Mouse (Mus musculus) heart, postnatal 0 days (tissue): ENCODE data around the gene Gm49601. TPM values are rescaled to one million over a fixed set of nuclear protein-coding genes. Genes with fewer than 3 reads are reported as not detected.

Source experiments
- ATAC-seq: fragments of 200-750 bp; cut with Nextera tagmentation; 2 replicates; pipeline ENCODE4 v1.8.0; 2017; ENCODE audit warnings: low read depth, moderate number of reproducible peaks, moderate library complexity; ENCODE audit not compliant: insufficient read depth
- DNase-seq: peaks from one replicate; pipeline ENCODE4 v3.0.0-alpha.2; 2016; ENCODE audit warnings: low spot score
- H3K27ac ChIP-seq: fragments of 300-500 bp; sonication (generic); 2 replicates; pipeline ENCODE4 v1.5.1; 2014; ENCODE audit warnings: low read depth, mild to moderate bottlenecking
- H3K27me3 ChIP-seq: fragments of 300-500 bp; sonication (generic); 2 replicates; pipeline ENCODE4 v1.6.1; 2014; ENCODE audit warnings: low read length, mixed read lengths; ENCODE audit not compliant: control insufficient read depth, insufficient read depth
- H3K36me3 ChIP-seq: fragments of 300-500 bp; sonication (generic); replicated peaks from 2 replicates; pipeline ENCODE4 v1.6.1; 2014; ENCODE audit warnings: low read length, mixed read lengths; ENCODE audit not compliant: control insufficient read depth, insufficient read depth
- H3K4me1 ChIP-seq: fragments of 300-500 bp; sonication (generic); 2 replicates; pipeline ENCODE4 v1.6.1; 2014; ENCODE audit warnings: antibody characterized with exemption; ENCODE audit not compliant: control insufficient read depth, insufficient read depth
- H3K4me2 ChIP-seq: fragments of 300-500 bp; sonication (generic); 2 replicates; pipeline ENCODE4 v1.6.1; 2014; ENCODE audit warnings: low read depth, mild to moderate bottlenecking, low read length, moderate library complexity
- H3K4me3 ChIP-seq: fragments of 300-500 bp; sonication (generic); 2 replicates; pipeline ENCODE4 v1.5.1; 2014; ENCODE audit warnings: low read depth, low read length
- H3K9ac ChIP-seq: fragments of 300-500 bp; sonication (generic); replicated peaks from 2 replicates; pipeline ENCODE4 v1.6.1; 2014; ENCODE audit warnings: low read depth, low read length, mixed read lengths
- H3K9me3 ChIP-seq: fragments of 300-500 bp; sonication (generic); replicated peaks from 2 replicates; pipeline ENCODE4 v1.6.1; 2016; ENCODE audit warnings: low read length; ENCODE audit not compliant: control insufficient read depth
- CTCF ChIP-seq: IDR thresholded peaks from 2 replicates; pipeline ENCODE4 v1.5.1; 2016; ENCODE audit warnings: antibody characterized with exemption, control low read depth, low read depth
- EP300 ChIP-seq: IDR thresholded peaks from 2 replicates; pipeline ENCODE4 v1.6.1; 2016; ENCODE audit warnings: antibody characterized with exemption, low read depth
- WGBS: fragments of 180-500 bp; shearing (Covaris S2); extraction: QIAGEN DNeasy Blood & Tissue Kit; methylation state at CpG from one replicate; pipeline ENCODE4 v1.1.7; 2014; 5-methylcytosine and 5-hydroxymethylcytosine counted together
- polyA plus RNA-seq: library from polyadenylated mRNA; unstranded; fragments of >200 nt; fragmentation: Nextera tagmentation; extraction: Ambion mirVana; gene quantifications from 2 replicates; pipeline ENCODE4 v1.2.1, GENCODE M21; 2015
- total RNA-seq: library from RNA; depleted of rRNA; stranded (reverse); fragments of >200 nt; gene quantifications from 2 replicates; pipeline ENCODE4 v1.2.3, GENCODE M21; 2014; ENCODE audit warnings: low replicate concordance

The Gm49601 gene
- total and polyA plus RNA-seq, 2 experiments from 2014 or later, result 0.34 TPM; not detected in 1

- WGBS, result 2% methylated on average over 27 of the region's 27 CpGs
- TF ChIP-seq CTCF (peak; percentile 96), EP300 (no peak)
- peak; percentile 47 for ATAC-seq
- peak; percentile 68 for DNase-seq
- Histone ChIP-seq H3K9ac (no peak overlapping the region), H3K9me3 (no peaks in the 10 kb centered on the region), H3K27me3 (peaks cover 72% of the 10 kb centered on the region), H3K4me2 (peak overlapping the region; percentile 34; the same call in 1 of the 2 replicates), H3K4me1 (0 out of 2 replicates have a peak, but pooled peaks cover 5% of the 10 kb centered on the region), H3K27ac (no peak overlapping the region), H3K4me3 (no peak overlapping the region), H3K36me3 (no peaks in the 10 kb centered on the region)
These were observed 8.7 kb downstream of the Gm49601 start for GRCm38 (mm10) chr16:18617370-18618065.

- Histone ChIP-seq H3K27me3 (peaks cover 30% of the 10 kb centered on the region), H3K9ac (no peak overlapping the region), H3K4me2 (no peak overlapping the region), H3K4me1 (no peaks in the 10 kb centered on the region), H3K27ac (no peak overlapping the region), H3K9me3 (no peaks in the 10 kb centered on the region), H3K36me3 (no peaks in the 10 kb centered on the region), H3K4me3 (no peak overlapping the region)
- TF ChIP-seq EP300 (no peak), CTCF (no peak)
- 84% methylated on average over 3 of the region's 3 CpGs for WGBS
- no peak for ATAC-seq
- no peak for DNase-seq
These were observed 12.9 kb downstream of the Gm49601 start for GRCm38 (mm10) chr16:18613301-18613700.

- no peaks in the 10 kb centered on the region for H3K9me3 ChIP-seq
- H3K4me2 ChIP-seq, result no peak overlapping the region
- ATAC-seq (no peak), DNase-seq (no peak)
- H3K27ac ChIP-seq, result no peak overlapping the region
- no peak overlapping the region for H3K4me3 ChIP-seq
- H3K27me3 ChIP-seq, result peaks cover 17% of the 10 kb centered on the region; the same call in 1 of the 2 replicates
- no peaks in the 10 kb centered on the region for H3K4me1 ChIP-seq
- H3K36me3 ChIP-seq, result no peaks in the 10 kb centered on the region
- H3K9ac ChIP-seq, result no peak overlapping the region
- TF ChIP-seq EP300 (no peak), CTCF (no peak)
- WGBS, result 45% methylated on average over 13 of the region's 13 CpGs
These were observed 14.5 kb downstream of the Gm49601 start for GRCm38 (mm10) chr16:18611752-18612151.

- Histone ChIP-seq H3K27ac (no peak overlapping the region), H3K36me3 (no peaks in the 10 kb centered on the region), H3K27me3 (no peaks in the 10 kb centered on the region; the same call in 1 of the 2 replicates), H3K9ac (no peak overlapping the region), H3K4me3 (no peak overlapping the region), H3K4me1 (peaks cover 12% of the 10 kb centered on the region; the same call in 1 of the 2 replicates), H3K9me3 (no peaks in the 10 kb centered on the region), H3K4me2 (no peak overlapping the region)
- ATAC-seq, result no peak
- WGBS, result 73% methylated on average over 2 of the region's 2 CpGs
- TF ChIP-seq EP300 (no peak), CTCF (no peak)
- DNase-seq, result no peak
These were observed 17.1 kb downstream of the Gm49601 start for GRCm38 (mm10) chr16:18609099-18609498.

GRCm38 (mm10) chr16:18608226-18608625 is 18.0 kb downstream of the Gm49601 start:
- H3K4me2 ChIP-seq, result no peak overlapping the region
- no peak overlapping the region for H3K9ac ChIP-seq
- ATAC-seq (no peak), DNase-seq (no peak)
- no peaks in the 10 kb centered on the region for H3K36me3 ChIP-seq
- H3K9me3 ChIP-seq, result no peaks in the 10 kb centered on the region
- TF ChIP-seq CTCF (no peak), EP300 (no peak)
- H3K27me3 ChIP-seq, result no peaks in the 10 kb centered on the region; the same call in 1 of the 2 replicates
- no peak overlapping the region for H3K27ac ChIP-seq
- peaks cover 17% of the 10 kb centered on the region; the same call in 1 of the 2 replicates for H3K4me1 ChIP-seq
- 28% methylated on average over 11 of the region's 11 CpGs for WGBS
- H3K4me3 ChIP-seq, result no peak overlapping the region
